Mouse (Mus musculus) embryonic facial prominence, embryonic 14.5 days (tissue): ENCODE measurements at regions not wholly inside any gene's neighbourhood (a gene's known extent, or its start where the extent isn't known, plus 50 kb on each side); places are given as distances from the start of the nearest gene placed in this dataset.

ENCODE experiments used
- ATAC-seq: fragments of 200-750 bp; cut with Nextera tagmentation; 2 replicates; pipeline ENCODE4 v1.8.0; 2017; ENCODE audit warnings: low read depth, moderate number of reproducible peaks, moderate TSS enrichment
- DNase-seq: peaks from one replicate; pipeline ENCODE4 v3.0.0-alpha.2; 2015; ENCODE audit warnings: low spot score
- H3K27ac ChIP-seq: fragments of 300-500 bp; sonication (generic); replicated peaks from 2 replicates; pipeline ENCODE4 v1.5.1; 2014; ENCODE audit warnings: low read depth, mild to moderate bottlenecking, low read length, moderate library complexity
- H3K27me3 ChIP-seq: fragments of 300-500 bp; sonication (generic); replicated peaks from 2 replicates; pipeline ENCODE4 v1.6.1; 2014; ENCODE audit warnings: low read length; ENCODE audit not compliant: control insufficient read depth, insufficient read depth
- H3K36me3 ChIP-seq: fragments of 300-500 bp; sonication (generic); 2 replicates; pipeline ENCODE4 v1.6.1; 2014; ENCODE audit warnings: low read length, mixed read lengths; ENCODE audit not compliant: control insufficient read depth, insufficient read depth
- H3K4me1 ChIP-seq: fragments of 300-500 bp; sonication (generic); 2 replicates; pipeline ENCODE4 v1.6.1; 2014; ENCODE audit warnings: antibody characterized with exemption, low read length; ENCODE audit not compliant: control insufficient read depth, insufficient read depth
- H3K4me2 ChIP-seq: fragments of 300-500 bp; sonication (generic); 2 replicates; pipeline ENCODE4 v1.6.1; 2014; ENCODE audit warnings: low read depth, mild to moderate bottlenecking, low read length, moderate library complexity, mixed read lengths
- H3K4me3 ChIP-seq: fragments of 300-500 bp; sonication (generic); 2 replicates; pipeline ENCODE4 v1.5.1; 2014; ENCODE audit warnings: low read depth, mild to moderate bottlenecking, low read length
- H3K9ac ChIP-seq: fragments of 300-500 bp; sonication (generic); 2 replicates; pipeline ENCODE4 v1.6.1; 2014; ENCODE audit warnings: low read depth, mild to moderate bottlenecking, low read length, moderate library complexity, mixed read lengths
- H3K9me3 ChIP-seq: fragments of 300-500 bp; sonication (generic); 2 replicates; pipeline ENCODE4 v1.6.1; 2016; ENCODE audit warnings: low read length; ENCODE audit not compliant: control insufficient read depth
- WGBS: fragments of 180-500 bp; shearing (Covaris S2); extraction: QIAGEN DNeasy Blood & Tissue Kit; methylation state at CpG from one replicate; pipeline ENCODE4 v1.1.7; 2014; 5-methylcytosine and 5-hydroxymethylcytosine counted together

DNA sequence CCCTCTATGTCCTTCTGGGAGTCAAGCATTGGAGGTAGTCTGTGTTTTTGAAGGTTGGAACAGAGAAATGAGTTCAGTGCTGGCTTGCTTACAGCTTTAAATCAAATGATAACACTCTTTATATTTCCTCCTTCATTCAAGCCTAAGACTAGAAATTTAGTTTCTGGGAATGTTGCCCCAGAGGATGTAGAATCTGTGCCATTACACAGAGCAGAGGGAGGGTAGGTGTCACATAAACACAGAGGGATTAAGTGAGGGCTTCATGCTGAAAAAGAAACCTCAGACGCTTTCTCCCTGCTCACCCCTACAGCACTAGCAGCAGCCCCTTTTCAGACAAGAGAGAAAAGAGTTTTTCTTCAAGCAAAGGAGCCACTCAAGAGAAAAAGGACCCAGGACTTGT is 232.9 kb downstream of the 9330182O14Rik start:
- Histone ChIP-seq H3K9ac (no peak overlapping the region), H3K4me1 (no peaks in the 10 kb centered on the region), H3K27ac (no peak overlapping the region), H3K27me3 (no peaks in the 10 kb centered on the region), H3K36me3 (no peaks in the 10 kb centered on the region), H3K9me3 (no peaks in the 10 kb centered on the region), H3K4me3 (no peak overlapping the region), H3K4me2 (no peak overlapping the region)
- DNase-seq (peak; percentile 14), ATAC-seq (no peak)
- WGBS, result 25% methylated on average over 1 of the region's 1 CpGs

GRCm38 (mm10) chr15:40368746-40369145 is 234.6 kb downstream of the 9330182O14Rik start:
- H3K27ac ChIP-seq, result no peak overlapping the region
- WGBS, result 84% methylated on average over 3 of the region's 3 CpGs
- DNase-seq, result no peak
- no peaks in the 10 kb centered on the region for H3K36me3 ChIP-seq
- H3K4me2 ChIP-seq, result no peak overlapping the region
- no peaks in the 10 kb centered on the region for H3K9me3 ChIP-seq
- no peaks in the 10 kb centered on the region for H3K4me1 ChIP-seq
- no peaks in the 10 kb centered on the region for H3K27me3 ChIP-seq
- H3K4me3 ChIP-seq, result no peak overlapping the region
- ATAC-seq, result no peak
- H3K9ac ChIP-seq, result no peak overlapping the region

DNA sequence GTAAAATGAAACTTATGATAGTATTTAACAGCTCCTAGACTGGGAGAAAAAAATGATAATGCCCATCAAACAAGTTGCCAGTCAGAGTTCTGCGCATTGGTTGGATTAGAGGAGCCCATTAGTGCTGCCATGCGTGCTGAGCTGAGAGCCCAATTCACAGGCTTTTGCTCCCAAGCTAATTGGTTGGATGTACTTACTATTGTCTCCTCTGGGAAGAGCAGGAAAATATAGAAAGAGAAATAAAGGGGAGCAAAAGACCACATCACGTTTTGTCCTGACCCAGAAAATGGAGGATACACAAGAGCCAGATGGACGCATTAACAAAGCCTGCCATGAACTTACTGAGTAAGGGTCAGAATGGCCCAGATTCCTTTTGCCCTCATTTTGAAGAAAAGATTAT is 237.3 kb downstream of the 9330182O14Rik start:
- whole genome bisulfite sequencing, result 80% methylated on average over 4 of the region's 4 CpGs
- no peak for DNase-seq
- no peak for ATAC-seq
- no peaks in the 10 kb centered on the region for H3K27me3 ChIP-seq
- H3K9me3 ChIP-seq, result no peaks in the 10 kb centered on the region
- no peak overlapping the region for H3K4me2 ChIP-seq
- no peaks in the 10 kb centered on the region for H3K4me1 ChIP-seq
- no peak overlapping the region for H3K27ac ChIP-seq
- H3K9ac ChIP-seq, result no peak overlapping the region
- H3K4me3 ChIP-seq, result no peak overlapping the region
- H3K36me3 ChIP-seq, result no peaks in the 10 kb centered on the region

GRCm38 (mm10) chr15:40386526-40386925 is 252.4 kb downstream of the 9330182O14Rik start:
- DNase-seq, result no peak
- H3K9me3 ChIP-seq, result 0 out of 2 replicates have a peak, but pooled peaks cover 3% of the 10 kb centered on the region
- H3K4me2 ChIP-seq, result no peak overlapping the region
- no peak for ATAC-seq
- no peaks in the 10 kb centered on the region for H3K27me3 ChIP-seq
- H3K36me3 ChIP-seq, result no peaks in the 10 kb centered on the region
- no peak overlapping the region for H3K9ac ChIP-seq
- no peak overlapping the region for H3K27ac ChIP-seq
- no peaks in the 10 kb centered on the region for H3K4me1 ChIP-seq
- H3K4me3 ChIP-seq, result no peak overlapping the region
- 77% methylated on average over 2 of the region's 2 CpGs for WGBS

GRCm38 (mm10) chr15:40387746-40388145 is 253.6 kb downstream of the 9330182O14Rik start:
- no peak for DNase-seq
- Histone ChIP-seq H3K27ac (no peak overlapping the region), H3K27me3 (no peaks in the 10 kb centered on the region), H3K4me1 (no peaks in the 10 kb centered on the region), H3K9me3 (0 out of 2 replicates have a peak, but pooled peaks cover 3% of the 10 kb centered on the region), H3K4me2 (no peak overlapping the region), H3K9ac (no peak overlapping the region), H3K4me3 (no peak overlapping the region), H3K36me3 (no peaks in the 10 kb centered on the region)
- 65% methylated on average over 2 of the region's 2 CpGs for WGBS
- no peak for ATAC-seq

GRCm38 (mm10) chr15:40388806-40389205 is 254.6 kb downstream of the 9330182O14Rik start:
- H3K36me3 ChIP-seq, result no peaks in the 10 kb centered on the region
- ATAC-seq (no peak), DNase-seq (no peak)
- no peak overlapping the region for H3K4me3 ChIP-seq
- H3K4me1 ChIP-seq, result no peaks in the 10 kb centered on the region
- 0 out of 2 replicates have a peak, but pooled peaks cover 3% of the 10 kb centered on the region for H3K9me3 ChIP-seq
- 75% methylated on average over 2 of the region's 2 CpGs for WGBS
- no peak overlapping the region for H3K9ac ChIP-seq
- no peak overlapping the region for H3K4me2 ChIP-seq
- no peak overlapping the region for H3K27ac ChIP-seq
- H3K27me3 ChIP-seq, result no peaks in the 10 kb centered on the region

GRCm38 (mm10) chr15:40435156-40435555 is 301.0 kb downstream of the 9330182O14Rik start:
- no peaks in the 10 kb centered on the region for H3K4me1 ChIP-seq
- no peak overlapping the region for H3K9ac ChIP-seq
- H3K4me3 ChIP-seq, result no peak overlapping the region
- no peaks in the 10 kb centered on the region for H3K9me3 ChIP-seq
- no peaks in the 10 kb centered on the region for H3K27me3 ChIP-seq
- no peak for DNase-seq
- no peaks in the 10 kb centered on the region for H3K36me3 ChIP-seq
- H3K4me2 ChIP-seq, result no peak overlapping the region
- no peak for ATAC-seq
- no peak overlapping the region for H3K27ac ChIP-seq
- 80% methylated on average over 4 of the region's 4 CpGs for WGBS

DNA sequence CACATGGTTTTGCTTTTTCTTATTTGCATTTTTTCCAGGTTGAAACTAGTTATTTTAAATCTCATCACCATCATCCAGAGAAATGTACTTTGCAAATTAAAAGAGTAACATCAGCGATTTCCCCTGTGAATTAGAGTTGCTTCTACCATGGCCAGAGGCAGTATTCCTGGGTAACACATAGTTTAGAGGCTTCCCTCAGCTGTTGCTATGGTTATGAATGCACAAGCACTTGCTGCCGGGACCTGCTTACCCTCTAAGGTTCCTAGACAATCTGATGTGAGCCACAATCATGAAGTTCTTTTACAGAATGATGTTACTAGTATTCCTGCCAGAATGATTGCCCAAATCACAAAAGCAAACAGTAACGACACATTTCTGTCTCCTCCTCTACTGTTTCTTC is 302.5 kb downstream of the 9330182O14Rik start:
- WGBS, result 48% methylated on average over 3 of the region's 3 CpGs
- Histone ChIP-seq H3K27me3 (no peaks in the 10 kb centered on the region), H3K9me3 (no peaks in the 10 kb centered on the region), H3K4me1 (no peaks in the 10 kb centered on the region), H3K4me3 (no peak overlapping the region), H3K36me3 (no peaks in the 10 kb centered on the region), H3K9ac (no peak overlapping the region), H3K27ac (no peak overlapping the region), H3K4me2 (no peak overlapping the region)
- no peak for ATAC-seq
- DNase-seq, result peak; percentile 23

GRCm38 (mm10) chr15:40439827-40440226 is 305.7 kb downstream of the 9330182O14Rik start:
- 94% methylated on average over 1 of the region's 1 CpGs for WGBS
- Histone ChIP-seq H3K27ac (no peak overlapping the region), H3K9me3 (no peaks in the 10 kb centered on the region), H3K4me1 (no peaks in the 10 kb centered on the region), H3K36me3 (no peaks in the 10 kb centered on the region), H3K4me2 (no peak overlapping the region), H3K4me3 (no peak overlapping the region), H3K9ac (no peak overlapping the region), H3K27me3 (no peaks in the 10 kb centered on the region)
- ATAC-seq, result no peak
- no peak for DNase-seq
